Mouse (Mus musculus) neural tube, embryonic 14.5 days (tissue): ENCODE measurements around the gene Leap2. TPM values are rescaled to one million over a fixed set of nuclear protein-coding genes. Genes with fewer than 3 reads are reported as not detected.

Experiments
- ATAC-seq: fragments of 200-750 bp; cut with Nextera tagmentation; 2 replicates; pipeline ENCODE4 v1.8.0; 2017; ENCODE audit warnings: low read depth, mild to moderate bottlenecking, moderate TSS enrichment, moderate library complexity
- H3K27ac ChIP-seq: fragments of 300-500 bp; sonication (generic); 2 replicates; pipeline ENCODE4 v1.5.1; 2014; ENCODE audit warnings: low read depth, mild to moderate bottlenecking, control low read depth, low read length, moderate library complexity, mixed read lengths
- H3K27me3 ChIP-seq: fragments of 300-500 bp; sonication (generic); 2 replicates; pipeline ENCODE4 v1.6.1; 2014; ENCODE audit warnings: low read length; ENCODE audit not compliant: control insufficient read depth, insufficient read depth
- H3K36me3 ChIP-seq: fragments of 300-500 bp; sonication (generic); 2 replicates; pipeline ENCODE4 v1.6.1; 2014; ENCODE audit warnings: low read length, mixed read lengths; ENCODE audit not compliant: control insufficient read depth, insufficient read depth
- H3K4me1 ChIP-seq: fragments of 300-500 bp; sonication (generic); 2 replicates; pipeline ENCODE4 v1.6.1; 2014; ENCODE audit warnings: low read length; ENCODE audit not compliant: control insufficient read depth, insufficient read depth
- H3K4me2 ChIP-seq: fragments of 300-500 bp; sonication (generic); 2 replicates; pipeline ENCODE4 v1.6.1; 2014; ENCODE audit warnings: mild to moderate bottlenecking, low read depth, low read length, control low read depth
- H3K4me3 ChIP-seq: fragments of 300-500 bp; sonication (generic); 2 replicates; pipeline ENCODE4 v1.5.1; 2014; ENCODE audit warnings: low read depth, low read length, control low read depth, mixed read lengths
- H3K9ac ChIP-seq: fragments of 300-500 bp; sonication (generic); replicated peaks from 2 replicates; pipeline ENCODE4 v1.6.1; 2014; ENCODE audit warnings: low read depth, mild to moderate bottlenecking, control low read depth, low read length, mixed read lengths
- H3K9me3 ChIP-seq: fragments of 300-500 bp; sonication (generic); 2 replicates; pipeline ENCODE4 v1.6.1; 2016; ENCODE audit warnings: low read length; ENCODE audit not compliant: control insufficient read depth
- WGBS: fragments of 180-500 bp; shearing (Covaris S2); extraction: QIAGEN DNeasy Blood & Tissue Kit; methylation state at CpG from one replicate; pipeline ENCODE4 v1.1.7; 2014; 5-methylcytosine and 5-hydroxymethylcytosine counted together
- polyA plus RNA-seq: library from polyadenylated mRNA; unstranded; fragments of >200 nt; fragmentation: Nextera tagmentation; extraction: Ambion mirVana; gene quantifications from 2 replicates; pipeline ENCODE4 v1.2.1, GENCODE M21; 2014

The Leap2 gene
- polyA plus RNA-seq, 1 experiment from 2014 or later, result not detected

DNA sequence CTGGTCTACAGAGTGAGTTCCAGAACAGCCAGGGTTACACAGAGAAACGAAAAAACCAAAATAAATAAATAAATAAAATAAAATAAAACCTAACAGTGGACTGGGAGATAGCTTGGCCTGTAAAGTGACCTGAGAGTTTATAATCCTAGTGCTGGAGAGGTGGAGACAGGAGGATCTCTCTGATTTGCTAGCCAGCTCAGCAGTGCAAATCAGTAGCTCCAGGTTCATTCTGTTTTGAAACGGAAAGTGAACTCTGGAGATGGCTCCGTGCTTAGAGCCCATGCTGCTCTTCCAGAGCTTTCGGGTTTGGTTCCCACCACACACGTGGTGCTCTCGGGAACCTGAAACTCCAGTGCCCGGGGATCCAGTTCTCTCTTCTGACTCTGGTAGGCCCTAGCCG is 25.0 kb upstream of the Leap2 start:
- H3K4me3 ChIP-seq, result no peak overlapping the region
- H3K27ac ChIP-seq, result no peak overlapping the region
- no peak overlapping the region for H3K9ac ChIP-seq
- H3K9me3 ChIP-seq, result no peaks in the 10 kb centered on the region
- no peaks in the 10 kb centered on the region for H3K27me3 ChIP-seq
- H3K36me3 ChIP-seq, result no peaks in the 10 kb centered on the region
- no peak for ATAC-seq
- 90% methylated on average over 8 of the region's 8 CpGs for WGBS
- no peak overlapping the region for H3K4me2 ChIP-seq
- H3K4me1 ChIP-seq, result no peaks in the 10 kb centered on the region

DNA sequence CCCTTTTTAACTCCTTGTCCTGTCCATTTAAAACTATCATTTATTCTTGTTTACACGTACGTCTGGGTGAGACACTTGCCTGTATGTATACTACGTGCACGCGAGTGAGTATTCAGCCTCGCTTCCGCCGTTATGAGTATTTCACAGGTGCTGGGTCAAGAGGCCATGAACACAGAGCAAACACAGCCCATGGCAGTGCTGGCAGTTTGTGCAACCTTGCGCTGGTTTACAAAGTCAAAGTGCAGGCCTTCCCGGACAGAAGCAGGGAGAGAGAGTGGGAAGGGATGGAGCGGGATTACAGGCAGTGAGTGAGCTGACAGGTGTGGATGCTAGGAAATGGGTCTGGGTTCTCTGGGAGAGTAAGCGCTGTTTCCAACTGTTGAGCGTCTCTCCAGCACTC is 23.2 kb upstream of the Leap2 start:
- Histone ChIP-seq H3K9me3 (no peaks in the 10 kb centered on the region), H3K27me3 (no peaks in the 10 kb centered on the region), H3K4me3 (no peak overlapping the region), H3K36me3 (no peaks in the 10 kb centered on the region), H3K27ac (no peak overlapping the region), H3K4me1 (no peaks in the 10 kb centered on the region), H3K4me2 (no peak overlapping the region), H3K9ac (no peak overlapping the region)
- 88% methylated on average over 13 of the region's 13 CpGs for whole genome bisulfite sequencing
- ATAC-seq, result no peak

DNA sequence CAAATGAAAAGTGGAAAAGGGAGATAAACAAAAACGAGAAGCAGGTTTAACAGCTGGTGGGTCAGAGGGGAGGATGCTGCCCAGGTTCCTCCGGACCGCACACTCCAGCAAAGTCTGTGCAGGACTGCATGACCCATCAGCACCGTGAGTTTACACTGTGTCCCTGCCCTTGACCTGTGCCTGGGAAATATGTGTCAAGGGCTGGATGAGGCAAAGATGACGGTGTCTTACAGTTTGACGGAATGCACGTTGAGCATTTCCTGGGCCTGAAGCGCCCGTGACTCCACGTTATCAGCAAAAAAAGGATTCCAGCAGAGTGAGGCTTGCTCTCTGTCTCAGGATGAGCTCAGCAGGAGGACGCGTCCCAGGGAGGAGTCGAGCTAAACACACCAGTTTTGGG is 22.6 kb upstream of the Leap2 start:
- Histone ChIP-seq H3K27ac (no peak overlapping the region), H3K9ac (no peak overlapping the region), H3K4me1 (no peaks in the 10 kb centered on the region), H3K4me2 (no peak overlapping the region), H3K9me3 (no peaks in the 10 kb centered on the region), H3K27me3 (no peaks in the 10 kb centered on the region), H3K4me3 (no peak overlapping the region), H3K36me3 (no peaks in the 10 kb centered on the region)
- 74% methylated on average over 13 of the region's 13 CpGs for WGBS
- ATAC-seq, result no peak

DNA sequence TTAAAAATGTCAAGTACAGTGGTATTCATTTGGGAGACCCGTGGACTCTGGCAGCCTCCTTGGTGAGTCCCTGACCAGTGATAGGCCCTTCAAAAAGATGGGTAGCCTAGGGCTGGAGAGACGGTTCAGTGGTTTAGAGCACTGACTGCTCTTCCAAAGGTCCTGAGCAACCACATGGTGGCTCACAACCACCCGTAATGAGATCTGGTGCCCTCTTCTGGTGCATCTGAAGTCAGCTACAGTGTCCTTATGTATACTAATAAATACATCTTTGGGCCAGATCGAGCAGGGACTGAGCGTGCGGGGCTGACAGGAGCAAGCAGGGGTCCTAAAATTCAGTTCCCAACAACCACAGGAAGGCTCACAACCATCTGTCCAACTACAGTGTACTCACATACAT is 20.9 kb upstream of the Leap2 start:
- H3K4me1 ChIP-seq, result no peaks in the 10 kb centered on the region
- WGBS, result 39% methylated on average over 6 of the region's 6 CpGs

DNA sequence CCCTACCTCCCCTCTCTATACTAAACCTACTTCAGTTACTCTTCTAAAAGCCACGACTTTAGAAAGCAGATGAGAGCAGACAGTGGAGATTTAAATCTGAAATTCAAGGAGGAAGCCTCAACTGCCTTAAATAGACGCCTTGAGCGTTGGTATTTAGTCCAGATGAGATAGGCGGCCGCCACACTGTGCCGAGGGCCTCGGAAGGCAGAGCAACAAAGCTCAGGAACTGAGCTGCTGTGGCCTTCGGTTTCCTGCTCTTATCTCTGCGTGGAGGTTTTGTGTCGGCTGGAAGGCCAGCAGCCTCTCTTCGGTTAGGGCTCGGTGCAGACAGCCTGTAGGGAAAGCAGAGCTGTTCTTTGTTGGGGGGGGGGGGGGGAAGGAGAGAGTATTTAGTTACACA is 19.0 kb upstream of the Leap2 start:
- Histone ChIP-seq H3K36me3 (no peaks in the 10 kb centered on the region), H3K9ac (no peak overlapping the region), H3K4me1 (no peaks in the 10 kb centered on the region), H3K4me2 (no peak overlapping the region), H3K27me3 (no peaks in the 10 kb centered on the region), H3K27ac (no peak overlapping the region), H3K9me3 (no peaks in the 10 kb centered on the region), H3K4me3 (no peak overlapping the region)
- WGBS, result 69% methylated on average over 12 of the region's 12 CpGs
- ATAC-seq, result no peak

More for the DNA sequence above, 20.9 kb upstream of the Leap2 start:
- no peak for ATAC-seq
- no peak overlapping the region for H3K9ac ChIP-seq
- H3K4me3 ChIP-seq, result no peak overlapping the region
- H3K27ac ChIP-seq, result no peak overlapping the region
- no peaks in the 10 kb centered on the region for H3K9me3 ChIP-seq
- H3K4me2 ChIP-seq, result no peak overlapping the region
- no peaks in the 10 kb centered on the region for H3K27me3 ChIP-seq
- no peaks in the 10 kb centered on the region for H3K36me3 ChIP-seq

DNA sequence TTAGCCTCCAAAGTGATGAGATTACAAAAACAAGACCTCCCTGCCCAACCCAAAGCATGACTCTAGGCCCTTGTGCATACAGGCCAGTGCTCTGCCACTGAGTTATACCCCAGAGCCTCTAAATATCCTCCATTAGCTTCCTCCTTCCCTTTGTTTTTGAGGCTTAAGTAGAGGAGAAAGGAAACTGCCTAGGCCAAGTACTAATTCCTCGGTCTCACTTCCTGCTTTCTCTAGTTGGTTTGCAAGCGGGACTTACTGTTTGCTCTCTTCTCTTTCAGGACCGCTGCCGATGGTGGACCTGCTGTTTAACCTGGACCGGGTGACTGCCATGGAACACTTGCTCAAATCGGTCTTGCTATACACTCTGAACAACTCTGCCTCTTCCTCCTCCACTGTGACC is 13.4 kb upstream of the Leap2 start:
- H3K36me3 ChIP-seq, result no peaks in the 10 kb centered on the region
- no peak overlapping the region for H3K27ac ChIP-seq
- no peaks in the 10 kb centered on the region for H3K27me3 ChIP-seq
- no peak for ATAC-seq
- WGBS, result 95% methylated on average over 6 of the region's 6 CpGs
- no peak overlapping the region for H3K4me2 ChIP-seq
- H3K4me1 ChIP-seq, result no peaks in the 10 kb centered on the region
- H3K4me3 ChIP-seq, result no peak overlapping the region
- H3K9me3 ChIP-seq, result no peaks in the 10 kb centered on the region
- no peak overlapping the region for H3K9ac ChIP-seq

DNA sequence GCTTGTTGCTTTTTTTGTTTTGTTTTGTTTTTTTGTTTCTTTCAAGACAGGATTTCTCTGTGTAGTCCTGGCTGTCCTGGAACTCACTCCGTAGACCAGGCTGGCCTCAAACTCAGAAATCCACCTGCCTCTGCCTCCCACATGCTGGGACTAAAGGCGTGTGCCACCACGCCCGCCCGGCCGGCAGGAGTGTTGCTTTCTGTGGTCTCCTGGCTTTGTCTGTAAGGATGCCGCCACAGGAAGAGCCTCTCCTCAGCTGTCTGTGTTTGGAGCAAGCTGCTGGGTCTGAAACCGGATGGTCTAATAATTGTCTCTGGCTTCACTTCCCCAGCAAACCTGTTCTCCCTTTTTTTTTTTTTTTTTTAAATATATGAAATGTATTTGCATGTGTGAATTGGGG is 12.5 kb upstream of the Leap2 start:
- Histone ChIP-seq H3K4me3 (no peak overlapping the region), H3K27ac (no peak overlapping the region), H3K9ac (no peak overlapping the region), H3K27me3 (no peaks in the 10 kb centered on the region), H3K36me3 (no peaks in the 10 kb centered on the region), H3K9me3 (no peaks in the 10 kb centered on the region), H3K4me1 (no peaks in the 10 kb centered on the region), H3K4me2 (no peak overlapping the region)
- no peak for ATAC-seq
- WGBS, result 89% methylated on average over 8 of the region's 8 CpGs

DNA sequence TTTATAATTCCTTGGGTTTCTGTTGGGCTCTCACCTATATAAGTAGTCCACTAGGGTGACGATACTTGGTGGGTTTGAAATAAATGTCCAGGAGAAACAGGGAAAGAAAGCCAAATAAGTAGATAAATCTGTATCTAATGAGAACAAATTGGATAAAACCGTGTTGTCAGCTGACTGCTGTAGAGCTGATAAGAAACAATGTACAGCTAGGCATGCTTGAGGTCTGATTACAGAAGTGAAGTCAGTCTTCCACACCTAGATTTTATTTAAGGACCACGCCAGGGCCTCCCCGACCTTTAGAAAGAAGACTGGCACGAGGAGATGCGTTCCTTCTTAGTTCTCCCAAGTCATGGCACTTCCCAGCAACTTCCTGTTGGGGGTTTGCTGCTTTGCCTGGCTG is 10.1 kb upstream of the Leap2 start:
- no peak for ATAC-seq
- Histone ChIP-seq H3K4me2 (no peak overlapping the region), H3K36me3 (0 out of 2 replicates have a peak, but pooled peaks cover 7% of the 10 kb centered on the region), H3K9ac (no peak overlapping the region), H3K9me3 (no peaks in the 10 kb centered on the region), H3K4me1 (peaks cover 6% of the 10 kb centered on the region; the same call in 1 of the 2 replicates), H3K4me3 (no peak overlapping the region), H3K27ac (no peak overlapping the region), H3K27me3 (no peaks in the 10 kb centered on the region)
- 70% methylated on average over 6 of the region's 6 CpGs for WGBS

DNA sequence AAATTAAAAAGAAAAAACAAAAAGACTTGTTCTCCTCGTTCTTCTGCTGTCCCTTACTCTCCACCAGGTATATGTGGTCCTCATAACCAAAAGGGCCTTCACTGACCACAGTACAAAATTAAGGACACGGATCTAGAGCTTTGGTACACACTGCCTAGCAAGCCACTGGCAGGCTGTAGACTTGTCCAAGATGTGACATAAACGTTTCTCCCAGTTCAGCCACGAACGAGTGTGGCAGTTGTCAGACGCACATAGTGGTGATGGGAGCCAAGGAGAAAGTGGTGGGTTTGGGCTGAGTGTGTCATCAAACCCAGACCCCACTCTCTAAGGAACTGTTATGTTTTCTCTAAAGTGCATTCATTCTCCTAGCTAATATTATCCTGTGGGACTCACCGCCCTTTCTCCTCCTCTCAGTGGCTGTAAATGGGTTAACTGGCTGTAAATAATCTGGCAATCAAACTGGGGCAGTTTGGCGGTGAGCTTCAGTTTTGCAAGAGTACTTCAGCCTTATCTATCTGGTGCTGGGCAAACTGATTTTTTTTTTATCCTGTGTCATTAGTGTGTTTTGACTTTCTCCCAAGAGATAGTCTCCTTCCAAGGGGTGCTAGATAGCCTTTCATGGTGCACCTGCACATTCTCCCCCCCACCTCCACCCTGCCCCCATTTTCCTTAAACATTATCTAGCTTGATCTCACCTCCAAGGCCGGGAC is 8.5 kb upstream of the Leap2 start:
- peak overlapping the region; percentile 18; the same call in 1 of the 2 replicates for H3K9ac ChIP-seq
- whole genome bisulfite sequencing, result 17% methylated on average over 9 of the region's 9 CpGs
- no peaks in the 10 kb centered on the region for H3K27me3 ChIP-seq
- H3K9me3 ChIP-seq, result no peaks in the 10 kb centered on the region
- H3K27ac ChIP-seq, result peak overlapping the region; percentile 34
- 0 out of 2 replicates have a peak, but pooled peaks cover 7% of the 10 kb centered on the region for H3K36me3 ChIP-seq
- peak overlapping the region; percentile 91 for H3K4me3 ChIP-seq
- peak overlapping the region; percentile 49 for H3K4me2 ChIP-seq
- no peak; the same call in 1 of the 2 replicates for ATAC-seq
- peaks cover 6% of the 10 kb centered on the region; the same call in 1 of the 2 replicates for H3K4me1 ChIP-seq
